ENCODE assay signal across 15 mouse cellular contexts in the genomic region with DNA sequence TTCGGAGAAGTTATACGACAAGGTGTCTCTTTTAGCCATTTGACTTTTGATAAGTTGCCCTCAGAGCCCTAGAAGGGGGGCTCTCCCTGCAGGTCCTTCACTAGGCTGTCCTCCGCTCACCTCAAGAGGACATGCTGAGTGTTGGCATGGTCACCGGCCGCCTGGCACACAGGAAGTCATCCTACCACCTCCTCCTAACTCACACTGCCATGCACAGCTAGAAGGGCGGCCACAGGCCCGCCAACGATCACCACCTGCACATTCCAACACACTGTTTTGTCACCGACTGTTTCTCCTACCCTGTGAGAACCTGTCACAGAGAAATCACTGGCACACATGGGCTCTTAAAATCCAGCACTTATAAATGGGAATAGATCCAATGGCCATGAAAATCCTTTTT.
DNase-seq lines count a peak whose midpoint lies in the region; ATAC-seq and TF ChIP-seq lines count a peak whose summit lies in the region.
"Had no signal": no experiment of that assay in that cellular context is flagged by ENCODE, and none has a peak within 500 bp of the region (broad histone marks: within the 10 kb centered on the region; RNA-seq: fewer than 3 reads in every experiment).

No protein-coding gene starts in this region.

- no peak overlapping the region for H3K9ac ChIP-seq in heart, embryonic 15.5 days
- no peak overlapping the region for H3K9ac ChIP-seq in kidney, postnatal 0 days (ENCODE audit: low read depth, low read length)
- H3K9ac ChIP-seq in liver, embryonic 12.5 days, result no peak overlapping the region
- H3K9ac ChIP-seq: lung, embryonic 14.5 days had no signal

- H3K4me2 ChIP-seq in heart, embryonic 15.5 days, result 0 out of 2 replicates have a peak overlapping the region, but pooled peaks have one; percentile 2
- no peak overlapping the region for H3K4me2 ChIP-seq in kidney, postnatal 0 days (ENCODE audit: low read length)
- H3K4me2 ChIP-seq in liver, embryonic 12.5 days, result no peak overlapping the region
- H3K4me2 ChIP-seq: lung, embryonic 14.5 days had no signal

- H3K27me3 ChIP-seq in heart, embryonic 15.5 days, result peaks cover 5% of the 10 kb centered on the region; the same call in 1 of the 2 replicates
- H3K27me3 ChIP-seq in kidney, postnatal 0 days (ENCODE audit: insufficient read depth, low read length), result no peaks in the 10 kb centered on the region
- peaks cover 41% of the 10 kb centered on the region for H3K27me3 ChIP-seq in liver, embryonic 12.5 days (replicated peaks)

- H3K9me3 ChIP-seq in heart, embryonic 15.5 days (replicated peaks), result no peaks in the 10 kb centered on the region
- H3K9me3 ChIP-seq in kidney, postnatal 0 days (replicated peaks; ENCODE audit: low read length), result no peaks in the 10 kb centered on the region
- no peaks in the 10 kb centered on the region for H3K9me3 ChIP-seq in liver, embryonic 12.5 days (replicated peaks)

- H3K27ac ChIP-seq in heart, embryonic 15.5 days, result no peak overlapping the region
- no peak overlapping the region for H3K27ac ChIP-seq in kidney, postnatal 0 days
- no peak overlapping the region for H3K27ac ChIP-seq in liver, embryonic 12.5 days

- 37% methylated on average over 9 of the region's 9 CpGs for WGBS in heart, embryonic 15.5 days
- WGBS in kidney, postnatal 0 days, result 57% methylated on average over 9 of the region's 9 CpGs
- WGBS in liver, embryonic 12.5 days (ENCODE audit: insufficient replicate concordance), result 76% methylated on average over 9 of the region's 9 CpGs

- H3K4me1 ChIP-seq in heart, embryonic 15.5 days (replicated peaks), result peaks cover 16% of the 10 kb centered on the region
- H3K4me1 ChIP-seq in kidney, postnatal 0 days (replicated peaks; ENCODE audit: insufficient read depth, low read length), result peaks cover 5% of the 10 kb centered on the region; the same call in 1 of the 2 replicates
- H3K4me1 ChIP-seq in liver, embryonic 12.5 days, result no peaks in the 10 kb centered on the region; the same call in 1 of the 2 replicates

- TF ChIP-seq CTCF in kidney, postnatal 0 days (IDR thresholded peaks at IDR 0.05; ENCODE audit: low read depth), result no peak

- H3K4me3 ChIP-seq in heart, embryonic 15.5 days, result no peak overlapping the region
- H3K4me3 ChIP-seq in kidney, postnatal 0 days (replicated peaks; ENCODE audit: low read depth, low read length), result no peak overlapping the region
- H3K4me3 ChIP-seq in liver, embryonic 12.5 days, result no peak overlapping the region

- no peaks in the 10 kb centered on the region for H3K36me3 ChIP-seq in heart, embryonic 15.5 days
- H3K36me3 ChIP-seq in kidney, postnatal 0 days (ENCODE audit: insufficient read depth, low read length), result no peaks in the 10 kb centered on the region
- no peaks in the 10 kb centered on the region for H3K36me3 ChIP-seq in liver, embryonic 12.5 days
- H3K36me3 ChIP-seq: G1E had no signal

- DNase-seq in heart, adult 9 months (ENCODE audit: low spot score in 2 of 2), result no peak
- DNase-seq in kidney, postnatal 0 days (ENCODE audit: low spot score), result no peak
- DNase-seq in kidney, adult 11 months, result no peak
- DNase-seq in cerebellum, adult 11 months, result peak; percentile 66
- DNase-seq in cerebellum, adult 9-10 months, result peak; percentile 78
- DNase-seq: adrenal gland, postnatal 25 days; kidney, postnatal 25 days; liver; right cerebral cortex, postnatal 25 days; thymus, adult 18-20 months had no signal

- ATAC-seq in heart, embryonic 15.5 days (replicated peaks; ENCODE audit: insufficient number of reproducible peaks, insufficient read depth, low FRiP score, low read depth), result no peak
- ATAC-seq in kidney, postnatal 0 days (replicated peaks; ENCODE audit: low FRiP score, low read depth), result peak; percentile 21; the same call in 1 of the 2 replicates
- ATAC-seq in liver, embryonic 12.5 days, result no peak
- ATAC-seq: inflammation-experienced regulatory T-cells, adult 6 months had no signal

Comparison
In these comparisons a context has a peak if more than half of its experiments do, and no peak if none do; other contexts are left out.
1. DNase-seq: peak in cerebellum, adult 11 months (single experiment) and cerebellum, adult 9-10 months (single experiment); none in heart, adult 9 months (0 of 2), kidney, postnatal 0 days (single experiment) and kidney, adult 11 months (single experiment).